Mouse (Mus musculus) induced T-regulatory cell, adult 2 months (primary cell): ENCODE measurements around the gene Cenpb.

Experiments
- DNase-seq: peaks from one replicate; pipeline ENCODE4 v3.0.0-alpha.2; 2012; ENCODE audit warnings: low read depth

Gene Cenpb

GRCm38 (mm10) chr2:131138760-131139159 is 41.1 kb downstream of the Cenpb start:
- no peak for DNase-seq

DNA sequence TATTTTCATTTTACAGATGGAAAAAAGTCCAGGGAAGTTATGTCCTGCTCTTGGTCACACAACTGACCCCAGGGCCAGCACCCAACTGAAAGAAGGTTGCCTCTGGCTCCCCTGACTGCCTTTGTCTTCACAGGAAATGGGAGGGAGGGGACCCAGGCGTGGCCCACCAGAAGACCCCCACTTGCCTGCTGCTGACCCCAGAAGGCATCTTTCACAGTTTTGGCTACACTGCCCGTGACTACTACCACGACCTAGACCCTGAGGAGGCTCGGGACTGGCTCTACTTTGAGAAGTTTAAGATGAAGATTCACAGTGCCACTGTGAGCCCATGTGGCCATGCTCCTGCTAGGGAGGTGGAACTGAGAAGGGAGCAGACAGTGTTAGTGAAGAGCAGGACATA is 41.6 kb downstream of the Cenpb start:
- DNase-seq, result no peak

GRCm38 (mm10) chr2:131135521-131136139 is 44.2 kb downstream of the Cenpb start:
- no peak for DNase-seq

DNA sequence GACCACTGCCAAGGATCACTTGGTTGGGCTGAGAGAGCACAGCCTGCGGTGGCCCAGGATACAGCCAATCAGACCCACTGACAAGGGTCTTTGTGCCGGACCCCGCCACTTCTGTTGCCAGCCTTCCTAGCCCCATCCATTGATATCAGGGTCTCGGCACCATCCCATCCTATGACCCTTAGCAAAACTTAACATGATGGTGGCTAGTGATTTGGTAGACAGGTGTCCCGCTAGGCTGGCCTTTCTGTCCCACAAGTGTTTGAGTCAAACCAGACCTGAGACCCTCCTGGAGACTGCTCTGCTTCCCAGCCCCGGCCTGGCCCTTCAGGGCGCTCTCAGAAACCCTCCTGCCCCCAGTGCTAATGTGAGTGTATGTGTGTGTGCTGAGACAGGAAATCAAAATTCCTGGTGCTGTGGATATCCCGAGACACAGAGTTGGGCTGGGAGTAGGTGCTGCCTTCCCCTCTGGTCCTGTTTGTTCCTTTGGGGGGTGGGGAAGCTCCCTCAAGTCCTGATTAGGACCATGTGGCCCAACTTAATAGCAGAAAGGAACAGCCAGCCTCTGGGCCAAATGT is 45.0 kb downstream of the Cenpb start:
- no peak for DNase-seq

- DNase-seq, result no peak
Observed at GRCm38 (mm10) chr2:131134381-131134780, 45.5 kb downstream of the Cenpb start.

- no peak for DNase-seq
Observed at GRCm38 (mm10) chr2:131132930-131133547, 46.8 kb downstream of the Cenpb start, which contains the start of gene Gm11037. TSS of gene Gm11037 (plus strand) at chr2:131133497.

- no peak for DNase-seq
Observed at GRCm38 (mm10) chr2:131132111-131132888, 47.6 kb downstream of the Cenpb start.

- no peak for DNase-seq
Observed at GRCm38 (mm10) chr2:131130849-131131248, 49.0 kb downstream of the Cenpb start.

DNA sequence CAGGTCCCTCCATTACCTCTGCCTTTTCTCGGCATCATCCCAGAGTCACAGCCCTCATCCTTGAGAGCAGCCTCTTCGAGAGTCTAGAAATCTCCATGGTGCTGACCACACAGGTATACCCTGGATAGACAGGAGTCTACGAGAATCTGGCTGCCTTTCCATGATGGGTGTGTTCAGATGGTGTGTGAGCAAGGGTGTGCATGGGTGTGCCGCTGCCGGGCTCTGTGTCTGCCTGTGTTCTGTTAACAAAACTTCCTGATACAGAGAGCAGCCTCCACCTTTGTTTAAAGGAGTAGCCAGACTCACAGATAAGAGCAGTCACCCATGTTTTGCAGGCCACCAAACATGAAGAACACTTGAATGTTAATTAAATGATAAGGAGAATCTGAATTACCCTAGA is 50.0 kb downstream of the Cenpb start:
- DNase-seq, result no peak

GRCm38 (mm10) chr2:131128636-131129157 is 51.2 kb downstream of the Cenpb start:
- no peak for DNase-seq

DNA sequence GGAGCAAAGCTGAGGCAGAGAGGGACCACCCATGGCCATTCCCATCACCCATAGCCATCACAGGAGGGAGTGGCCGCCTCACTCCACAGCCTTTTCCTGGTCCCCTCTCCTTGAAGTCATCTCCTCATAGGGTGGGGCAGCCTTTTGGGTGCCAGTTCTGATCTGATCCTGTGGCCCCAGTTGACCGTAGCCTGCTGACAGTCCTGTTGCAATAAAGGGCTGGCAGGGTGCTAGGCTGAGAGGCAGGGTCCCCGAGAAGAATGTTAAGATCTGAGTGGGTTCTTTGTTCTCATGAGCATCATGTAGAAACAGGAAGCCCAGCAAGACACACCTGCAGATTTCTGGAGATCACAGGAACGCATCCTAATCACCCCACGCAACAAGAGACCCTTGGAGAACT is 51.7 kb downstream of the Cenpb start:
- no peak for DNase-seq

GRCm38 (mm10) chr2:131127161-131127730 is 52.6 kb downstream of the Cenpb start, which contains the start of gene Hspa12b:
TSS of gene Hspa12b (plus strand) at chr2:131127280.
- DNase-seq, result no peak

GRCm38 (mm10) chr2:131125964-131126815 is 53.7 kb downstream of the Cenpb start:
- no peak for DNase-seq
